Mouse (Mus musculus): ENCODE measurements around the gene Mvb12b. TPM values are rescaled to one million over a fixed set of nuclear protein-coding genes. Genes with fewer than 3 reads are reported as not detected.
A peak's percentile ranks its signal among the peaks of the same experiment; 100 is the strongest.

Gene Mvb12b
- polyA plus RNA-seq, 1 experiment from 2014 or later, result 52.2 TPM

DNA sequence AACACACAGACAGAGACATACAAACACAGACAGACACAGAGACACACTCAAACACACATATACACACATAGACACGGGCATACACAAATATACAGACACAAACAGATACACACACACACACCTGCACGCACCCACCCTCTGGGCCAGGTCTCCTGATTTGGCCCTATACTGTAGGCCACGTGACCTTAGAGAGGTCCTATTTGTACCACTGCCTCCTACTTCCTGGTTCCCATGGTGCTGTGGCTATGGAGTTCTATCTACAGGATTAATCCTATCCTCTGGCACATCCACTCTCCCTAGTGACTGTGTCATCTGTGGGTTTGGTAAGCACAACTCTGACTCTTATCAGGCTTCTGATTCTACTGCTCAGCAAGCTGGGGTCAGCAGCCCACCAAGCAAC is 67.3 kb downstream of the Mvb12b start:
- Histone ChIP-seq H3K4me1 (peaks cover 27% of the 10 kb centered on the region), H3K9ac (replicated peaks) (no peak overlapping the region), H3K4me3 (replicated peaks) (no peak overlapping the region), H3K27ac (replicated peaks) (no peak overlapping the region), H3K4me2 (no peak overlapping the region), H3K36me3 (peaks cover 55% of the 10 kb centered on the region), H3K27me3 (replicated peaks) (no peaks in the 10 kb centered on the region), H3K9me3 (replicated peaks) (no peaks in the 10 kb centered on the region)
- 97% methylated on average over 3 of the region's 3 CpGs for WGBS
- ATAC-seq (ENCODE audit: low FRiP score), result no peak

DNA sequence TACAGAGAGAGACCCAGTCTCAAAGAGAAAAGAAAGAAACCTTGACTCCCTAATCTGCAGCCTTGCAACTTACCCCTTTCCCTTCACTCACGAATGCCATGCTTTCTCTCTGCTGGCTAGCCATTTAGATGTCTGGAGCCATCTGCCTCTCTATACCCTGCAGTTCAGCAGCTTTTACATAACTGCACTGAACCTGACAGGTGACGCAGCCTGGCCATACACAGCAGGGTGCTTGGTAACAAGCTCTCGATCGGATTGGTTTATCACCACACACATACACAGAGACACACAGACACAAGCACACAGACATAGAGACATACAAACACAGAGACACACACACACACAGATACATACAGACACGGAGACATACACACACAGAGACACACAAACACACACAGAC is 67.7 kb downstream of the Mvb12b start:
- Histone ChIP-seq H3K4me2 (no peak overlapping the region), H3K4me1 (peaks cover 28% of the 10 kb centered on the region), H3K36me3 (peaks cover 51% of the 10 kb centered on the region), H3K27ac (replicated peaks) (no peak overlapping the region), H3K4me3 (replicated peaks) (no peak overlapping the region), H3K9ac (replicated peaks) (no peak overlapping the region), H3K9me3 (replicated peaks) (no peaks in the 10 kb centered on the region), H3K27me3 (replicated peaks) (no peaks in the 10 kb centered on the region)
- ATAC-seq (ENCODE audit: low FRiP score), result no peak
- WGBS, result 85% methylated on average over 5 of the region's 5 CpGs

DNA sequence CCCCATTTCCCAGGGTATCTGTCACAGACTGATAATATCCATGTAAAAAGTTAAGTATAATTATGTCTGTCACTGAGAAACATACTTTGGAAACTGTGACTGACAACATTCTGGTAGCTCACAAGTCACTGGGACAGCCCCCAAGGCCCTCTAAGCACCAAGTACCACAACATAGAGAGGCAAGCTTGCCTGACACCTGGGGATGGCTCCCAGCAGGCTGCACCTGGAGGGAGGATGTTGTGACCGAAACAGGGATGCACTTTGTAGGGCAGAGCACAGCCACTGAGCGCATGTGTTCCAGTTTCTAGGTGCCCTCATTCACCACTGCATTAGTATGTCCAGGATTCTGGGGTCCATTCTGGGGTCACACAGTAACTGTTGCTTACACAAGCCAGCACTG is 69.4 kb downstream of the Mvb12b start:
- Histone ChIP-seq H3K4me2 (no peak overlapping the region), H3K27me3 (replicated peaks) (no peaks in the 10 kb centered on the region), H3K27ac (replicated peaks) (no peak overlapping the region), H3K36me3 (peaks cover 36% of the 10 kb centered on the region), H3K4me3 (replicated peaks) (no peak overlapping the region), H3K9me3 (replicated peaks) (no peaks in the 10 kb centered on the region), H3K4me1 (peaks cover 38% of the 10 kb centered on the region), H3K9ac (replicated peaks) (no peak overlapping the region)
- WGBS, result 98% methylated on average over 2 of the region's 2 CpGs
- no peak for ATAC-seq (ENCODE audit: low FRiP score)

DNA sequence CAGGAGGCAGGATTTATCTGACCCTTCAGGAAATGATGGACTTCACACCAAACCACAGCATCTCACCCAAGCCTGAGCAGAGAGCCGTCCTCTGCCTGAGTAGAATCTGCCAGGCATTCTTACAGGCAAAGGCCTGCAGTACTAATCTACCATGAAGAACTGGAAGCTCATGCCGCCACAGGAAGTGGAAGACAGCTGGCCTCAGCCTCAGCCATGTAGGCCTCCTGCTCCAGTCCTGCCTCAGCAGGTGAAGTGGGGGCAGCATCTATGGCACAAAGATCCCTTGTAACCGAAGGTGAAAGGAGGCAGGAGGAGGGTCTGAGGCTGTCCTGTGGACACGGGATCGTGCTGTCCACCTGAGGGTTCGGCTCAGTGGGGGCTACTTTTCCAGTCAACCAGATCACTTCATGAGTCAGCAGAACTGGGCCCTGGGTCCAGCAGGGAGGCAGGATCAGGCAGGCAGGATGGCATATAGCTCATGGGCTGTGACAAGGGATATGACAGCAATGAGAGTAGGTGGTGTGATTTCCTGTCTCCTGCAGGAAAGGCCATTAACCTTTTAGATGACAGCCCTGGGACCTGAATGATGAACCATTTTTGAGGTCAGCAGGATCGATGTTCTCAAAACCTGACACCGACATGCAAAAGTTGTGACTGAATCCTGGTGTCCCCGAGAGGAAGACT is 69.9 kb downstream of the Mvb12b start:
- Histone ChIP-seq H3K4me3 (replicated peaks) (no peak overlapping the region), H3K4me1 (peaks cover 39% of the 10 kb centered on the region), H3K36me3 (peaks cover 34% of the 10 kb centered on the region), H3K4me2 (no peak overlapping the region), H3K9me3 (replicated peaks) (no peaks in the 10 kb centered on the region), H3K9ac (replicated peaks) (0 out of 2 replicates have a peak overlapping the region, but pooled peaks have one; percentile 8), H3K27me3 (replicated peaks) (no peaks in the 10 kb centered on the region), H3K27ac (replicated peaks) (no peak overlapping the region)
- no peak for ATAC-seq (ENCODE audit: low FRiP score)
- WGBS, result 74% methylated on average over 9 of the region's 9 CpGs

DNA sequence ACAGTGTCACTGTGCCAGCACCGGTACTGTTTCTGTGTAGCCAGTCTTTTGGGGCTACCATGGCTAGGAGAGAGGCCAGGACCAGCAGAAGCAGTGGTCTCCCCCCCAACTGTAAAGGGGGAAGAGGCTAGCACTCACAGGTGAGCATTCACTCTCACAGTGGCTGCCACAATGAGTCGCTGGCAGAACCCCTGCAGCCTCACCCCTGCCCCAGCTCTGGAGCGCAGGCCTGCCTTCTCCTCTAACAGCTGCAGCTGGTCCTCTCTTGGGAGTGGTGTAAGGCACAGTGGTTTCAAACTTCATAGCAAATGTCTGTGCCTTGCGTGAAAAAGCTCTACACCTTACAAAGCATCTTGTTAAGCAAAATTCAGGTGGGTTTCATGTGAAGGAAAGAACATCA is 70.7 kb downstream of the Mvb12b start:
- Histone ChIP-seq H3K27me3 (replicated peaks) (no peaks in the 10 kb centered on the region), H3K4me1 (peaks cover 41% of the 10 kb centered on the region), H3K4me2 (no peak overlapping the region), H3K9ac (replicated peaks) (no peak overlapping the region), H3K9me3 (replicated peaks) (no peaks in the 10 kb centered on the region), H3K36me3 (peaks cover 34% of the 10 kb centered on the region), H3K4me3 (replicated peaks) (no peak overlapping the region), H3K27ac (replicated peaks) (no peak overlapping the region)
- ATAC-seq (ENCODE audit: low FRiP score), result no peak
- WGBS, result 80% methylated on average over 4 of the region's 4 CpGs

DNA sequence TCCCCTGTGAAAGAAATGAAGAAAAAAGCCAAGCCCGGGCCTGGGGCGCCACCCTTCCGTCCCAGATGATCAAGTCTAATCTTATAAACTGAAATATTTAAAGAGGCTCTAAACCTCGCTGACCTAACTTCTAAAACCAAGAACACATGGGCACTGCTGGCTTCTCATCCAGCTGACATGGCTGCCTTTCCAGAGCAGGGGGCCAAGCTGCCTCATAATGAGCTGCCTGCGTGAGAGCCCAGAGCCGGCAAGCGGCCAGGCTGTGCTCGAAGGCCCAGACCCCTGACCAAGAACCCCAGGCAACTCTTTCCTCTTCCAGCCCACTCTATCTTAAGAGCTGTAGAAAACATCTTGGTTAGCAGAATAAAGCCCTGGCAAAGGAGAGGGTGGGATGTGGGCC is 73.2 kb downstream of the Mvb12b start:
- H3K4me1 ChIP-seq, result peaks cover 59% of the 10 kb centered on the region
- H3K4me2 ChIP-seq, result no peak overlapping the region
- H3K36me3 ChIP-seq, result peaks cover 18% of the 10 kb centered on the region
- H3K4me3 ChIP-seq (replicated peaks), result no peak overlapping the region
- WGBS, result 62% methylated on average over 8 of the region's 8 CpGs
- H3K9me3 ChIP-seq (replicated peaks), result no peaks in the 10 kb centered on the region
- ATAC-seq (ENCODE audit: low FRiP score), result no peak
- peak overlapping the region; percentile 30 for H3K27ac ChIP-seq (replicated peaks)
- 0 out of 2 replicates have a peak overlapping the region, but pooled peaks have one; percentile 0 for H3K9ac ChIP-seq (replicated peaks)
- no peaks in the 10 kb centered on the region for H3K27me3 ChIP-seq (replicated peaks)

DNA sequence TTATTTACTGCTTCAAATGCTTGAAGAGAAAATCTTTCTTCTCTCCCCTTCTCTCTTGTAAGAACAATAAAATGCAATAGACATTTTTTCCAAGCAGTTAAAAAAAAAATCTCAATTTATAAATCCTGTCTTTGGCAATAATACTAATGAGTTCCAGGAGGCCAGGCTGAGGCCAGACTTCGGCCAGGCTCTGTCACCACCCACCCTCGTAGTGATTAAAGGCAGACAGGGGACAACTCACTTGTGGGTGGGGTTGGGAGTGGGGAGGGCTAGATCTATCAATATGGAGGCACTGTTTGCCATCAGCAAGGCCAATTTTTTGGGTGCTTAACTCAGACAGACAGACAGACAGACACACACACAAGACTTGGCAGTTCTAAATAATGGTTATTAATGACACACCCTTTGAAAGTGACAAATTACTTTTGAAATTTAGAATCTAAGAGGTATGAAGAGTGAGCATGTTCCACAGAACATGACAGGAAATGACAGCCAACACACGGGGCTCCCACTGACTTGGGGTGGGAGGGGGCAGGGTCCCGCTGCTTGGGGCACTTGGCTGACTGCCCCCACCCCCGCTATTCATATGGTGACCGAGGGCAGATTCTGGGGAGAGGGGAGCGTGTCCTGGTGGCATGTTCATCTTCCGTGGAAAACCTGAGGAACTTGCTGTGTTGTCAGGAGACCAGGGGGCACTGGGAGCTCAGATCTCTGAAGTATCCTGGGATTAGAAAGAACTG is 74.1 kb downstream of the Mvb12b start:
- no peak for ATAC-seq (ENCODE audit: low FRiP score)
- Histone ChIP-seq H3K4me2 (no peak overlapping the region), H3K27ac (replicated peaks) (peak overlapping the region; percentile 30), H3K9ac (replicated peaks) (no peak overlapping the region), H3K4me1 (peaks cover 67% of the 10 kb centered on the region), H3K36me3 (peaks cover 9% of the 10 kb centered on the region), H3K4me3 (replicated peaks) (no peak overlapping the region), H3K27me3 (replicated peaks) (no peaks in the 10 kb centered on the region), H3K9me3 (replicated peaks) (no peaks in the 10 kb centered on the region)
- WGBS, result 55% methylated on average over 8 of the region's 8 CpGs

DNA sequence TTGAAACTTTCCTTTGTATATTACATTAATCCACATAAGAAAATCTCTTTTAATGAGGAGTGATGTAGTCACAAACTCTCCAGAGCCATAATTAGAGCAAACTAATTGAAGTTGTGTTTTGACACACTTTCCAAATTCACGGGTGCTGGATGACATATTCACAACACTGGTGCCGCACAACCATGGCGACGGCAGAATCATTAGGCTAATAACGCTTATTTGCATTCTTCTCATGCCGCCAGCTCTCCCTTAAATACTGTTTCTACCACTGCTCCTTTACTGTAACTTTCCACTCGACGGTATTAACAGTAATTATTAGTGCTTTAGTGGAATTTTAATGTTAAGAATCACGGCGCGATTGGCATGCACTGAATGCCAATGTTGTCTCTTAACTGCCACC is 74.8 kb downstream of the Mvb12b start:
- Histone ChIP-seq H3K27ac (replicated peaks) (no peak overlapping the region; the same call in none of the 2 replicates), H3K9me3 (replicated peaks) (no peaks in the 10 kb centered on the region), H3K4me2 (no peak overlapping the region), H3K4me3 (replicated peaks) (no peak overlapping the region), H3K36me3 (peaks cover 5% of the 10 kb centered on the region; the same call in 1 of the 2 replicates), H3K27me3 (replicated peaks) (no peaks in the 10 kb centered on the region), H3K9ac (replicated peaks) (no peak overlapping the region), H3K4me1 (peaks cover 67% of the 10 kb centered on the region)
- WGBS, result 36% methylated on average over 11 of the region's 11 CpGs
- no peak for ATAC-seq (ENCODE audit: low FRiP score)

DNA sequence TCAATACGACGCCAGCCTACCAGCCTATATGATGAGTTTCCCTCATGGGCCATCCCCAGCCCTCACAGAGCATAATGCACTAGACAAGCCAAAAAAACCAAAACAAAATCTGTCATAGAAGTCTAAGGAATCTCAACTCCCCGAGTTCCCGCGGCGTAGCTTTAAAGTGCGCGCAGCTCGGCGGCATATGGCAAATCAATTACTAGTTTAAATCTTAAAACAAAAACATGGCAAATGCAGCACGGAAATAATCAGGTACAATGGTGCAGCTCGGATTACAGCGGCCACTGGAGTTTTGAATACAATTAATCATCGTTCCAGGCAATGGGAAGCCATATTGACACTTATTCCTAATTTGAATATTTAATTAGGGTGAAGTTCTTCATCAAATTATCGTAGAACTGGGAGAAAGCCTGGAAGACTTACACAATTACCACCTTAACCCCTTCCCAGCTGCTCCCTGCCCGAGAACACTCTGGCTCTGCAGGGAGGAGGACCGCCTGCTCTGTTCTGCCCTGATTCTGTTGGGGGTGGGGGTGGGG is 76.3 kb downstream of the Mvb12b start:
- Histone ChIP-seq H3K27ac (replicated peaks) (0 out of 2 replicates have a peak overlapping the region, but pooled peaks have one; percentile 19), H3K4me1 (peaks cover 71% of the 10 kb centered on the region), H3K9ac (replicated peaks) (no peak overlapping the region), H3K9me3 (replicated peaks) (no peaks in the 10 kb centered on the region), H3K4me3 (replicated peaks) (no peak overlapping the region), H3K4me2 (no peak overlapping the region), H3K27me3 (replicated peaks) (no peaks in the 10 kb centered on the region), H3K36me3 (no peaks in the 10 kb centered on the region)
- WGBS, result 57% methylated on average over 17 of the region's 17 CpGs
- no peak for ATAC-seq (ENCODE audit: low FRiP score)

DNA sequence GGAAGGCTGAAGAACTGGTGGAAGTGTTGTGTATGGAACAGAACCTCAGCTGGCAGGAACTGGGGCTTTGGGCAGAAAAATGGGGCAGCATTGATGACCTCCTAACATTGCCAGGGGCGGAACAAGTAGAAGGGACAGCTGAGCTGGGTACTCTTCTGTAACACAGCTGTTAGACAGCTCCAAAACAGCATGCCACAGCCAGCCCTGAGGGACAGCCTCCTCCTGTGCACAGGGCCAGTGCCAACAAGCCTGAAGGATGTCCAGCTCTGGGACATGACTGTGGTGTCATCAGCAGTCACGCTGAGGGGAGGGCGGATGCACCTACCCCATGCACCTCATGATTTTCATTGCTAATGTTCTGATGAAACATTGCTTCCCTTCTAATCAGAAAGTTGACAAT is 78.7 kb downstream of the Mvb12b start:
- H3K4me1 ChIP-seq, result peaks cover 63% of the 10 kb centered on the region
- ATAC-seq (ENCODE audit: low FRiP score), result no peak
- H3K9me3 ChIP-seq (replicated peaks), result no peaks in the 10 kb centered on the region
- no peak overlapping the region for H3K9ac ChIP-seq (replicated peaks)
- H3K36me3 ChIP-seq, result no peaks in the 10 kb centered on the region
- 68% methylated on average over 3 of the region's 3 CpGs for WGBS
- H3K4me3 ChIP-seq (replicated peaks), result no peak overlapping the region
- H3K27ac ChIP-seq (replicated peaks), result 0 out of 2 replicates have a peak overlapping the region, but pooled peaks have one; percentile 70
- H3K27me3 ChIP-seq (replicated peaks), result no peaks in the 10 kb centered on the region
- H3K4me2 ChIP-seq, result no peak overlapping the region

DNA sequence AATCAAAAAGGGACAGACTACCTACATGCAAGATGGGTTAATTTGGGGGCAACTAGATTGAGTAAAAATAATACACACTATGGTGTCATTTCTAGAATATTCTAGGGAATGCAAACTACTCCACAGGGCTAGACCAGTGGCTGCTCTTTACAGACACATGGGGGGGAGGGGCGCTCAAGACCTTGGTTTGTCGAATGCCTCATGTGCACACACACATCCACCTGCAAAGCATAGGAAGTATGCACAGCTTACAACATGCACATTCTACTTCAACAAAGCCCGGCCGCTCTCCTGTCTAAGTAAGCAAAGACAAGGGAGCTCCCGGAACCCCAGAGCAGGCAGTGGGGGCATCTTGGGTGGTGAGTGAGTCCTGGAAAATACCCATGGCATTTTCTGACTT is 79.7 kb downstream of the Mvb12b start:
- Histone ChIP-seq H3K27ac (replicated peaks) (no peak overlapping the region), H3K9me3 (replicated peaks) (no peaks in the 10 kb centered on the region), H3K4me1 (peaks cover 53% of the 10 kb centered on the region), H3K27me3 (replicated peaks) (no peaks in the 10 kb centered on the region), H3K36me3 (no peaks in the 10 kb centered on the region), H3K9ac (replicated peaks) (no peak overlapping the region), H3K4me2 (no peak overlapping the region), H3K4me3 (replicated peaks) (no peak overlapping the region)
- 95% methylated on average over 5 of the region's 5 CpGs for WGBS
- no peak for ATAC-seq (ENCODE audit: low FRiP score)

DNA sequence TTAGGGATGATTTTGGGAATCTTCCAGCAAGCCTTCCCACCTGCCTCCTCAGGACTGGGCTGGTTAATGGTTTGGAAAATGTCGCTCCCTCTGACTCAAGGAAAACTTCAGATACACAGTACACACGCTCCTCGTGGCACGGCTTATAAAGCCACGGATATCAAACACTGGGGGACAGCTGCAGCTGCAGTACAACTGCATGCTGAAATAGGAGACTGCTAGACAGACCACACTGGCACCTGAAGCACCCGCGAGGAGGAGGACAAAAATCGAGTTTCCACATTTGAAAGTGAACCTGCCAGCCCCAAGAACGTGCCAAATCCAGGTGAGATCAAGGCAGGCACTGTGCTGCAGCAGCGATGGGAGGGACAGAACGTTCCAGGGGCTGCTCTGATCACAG is 82.1 kb downstream of the Mvb12b start:
- no peak overlapping the region for H3K9ac ChIP-seq (replicated peaks)
- H3K4me1 ChIP-seq, result peaks cover 37% of the 10 kb centered on the region
- WGBS, result 77% methylated on average over 11 of the region's 11 CpGs
- H3K27me3 ChIP-seq (replicated peaks), result no peaks in the 10 kb centered on the region
- H3K4me2 ChIP-seq, result no peak overlapping the region
- ATAC-seq (ENCODE audit: low FRiP score), result no peak
- H3K9me3 ChIP-seq (replicated peaks), result no peaks in the 10 kb centered on the region
- peak overlapping the region; percentile 51 for H3K27ac ChIP-seq (replicated peaks)
- no peak overlapping the region for H3K4me3 ChIP-seq (replicated peaks)
- H3K36me3 ChIP-seq, result peaks cover 7% of the 10 kb centered on the region
